Comparison of ENCODE assay signal across 22 mouse cellular contexts in genomic region chr2:108160865-108161264, GRCm38 (mm10).
DNase-seq lines count a peak whose midpoint lies in the region; ATAC-seq and TF ChIP-seq lines count a peak whose summit lies in the region.
"Had no signal": no experiment of that assay in that cellular context is flagged by ENCODE, and none has a peak within 500 bp of the region (broad histone marks: within the 10 kb centered on the region; RNA-seq: fewer than 3 reads in every experiment).

No protein-coding gene starts in this region.

- no peak for ATAC-seq in hindbrain, embryonic 14.5 days (ENCODE audit: low FRiP score)
- ATAC-seq: activated CD4-positive, CD25-positive, alpha-beta regulatory T cell, adult 4 months; forebrain, embryonic 14.5 days; forebrain, embryonic 16.5 days had no signal

- whole genome bisulfite sequencing in hindbrain, embryonic 14.5 days: 79% methylated on average over 3 of the region's 3 CpGs

- no peak overlapping the region for H3K4me2 ChIP-seq in hindbrain, embryonic 14.5 days (replicated peaks)
- H3K4me2 ChIP-seq: embryonic facial prominence, embryonic 13.5 days; embryonic facial prominence, embryonic 15.5 days; forebrain, embryonic 12.5 days had no signal

- peak overlapping the region; percentile 2; the same call in 1 of the 2 replicates for H3K27ac ChIP-seq in embryonic fibroblast, embryonic 13.5 days (ENCODE audit: insufficient read depth, low read length)
- H3K27ac ChIP-seq in hindbrain, embryonic 14.5 days: no peak overlapping the region
- H3K27ac ChIP-seq: embryonic facial prominence, embryonic 13.5 days; embryonic facial prominence, embryonic 15.5 days; forebrain, embryonic 10.5 days; forebrain, embryonic 12.5 days had no signal

- no peaks in the 10 kb centered on the region for H3K4me1 ChIP-seq in embryonic fibroblast, embryonic 13.5 days (ENCODE audit: control insufficient read depth, insufficient read depth, low read length)
- H3K4me1 ChIP-seq in hindbrain, embryonic 14.5 days (replicated peaks; ENCODE audit: control insufficient read depth, insufficient read depth, low read length): no peaks in the 10 kb centered on the region
- H3K4me1 ChIP-seq: embryonic facial prominence, embryonic 13.5 days; embryonic facial prominence, embryonic 15.5 days; forebrain, embryonic 10.5 days; forebrain, embryonic 12.5 days had no signal

- TF ChIP-seq POLR2A in embryonic fibroblast, embryonic 13.5 days (IDR thresholded peaks at IDR 0.05; ENCODE audit: low read depth, low read length): no peak

- no peak overlapping the region for H3K9ac ChIP-seq in hindbrain, embryonic 14.5 days
- H3K9ac ChIP-seq: embryonic facial prominence, embryonic 13.5 days; embryonic facial prominence, embryonic 15.5 days; forebrain, embryonic 12.5 days had no signal

- no peak for TF ChIP-seq CTCF in embryonic fibroblast, embryonic 13.5 days (IDR thresholded peaks at IDR 0.05; ENCODE audit: borderline replicate concordance, insufficient read depth, low read length)

- H3K9me3 ChIP-seq in hindbrain, embryonic 14.5 days (ENCODE audit: control insufficient read depth, low read length): no peaks in the 10 kb centered on the region
- H3K9me3 ChIP-seq: embryonic facial prominence, embryonic 13.5 days; embryonic facial prominence, embryonic 15.5 days; forebrain, embryonic 10.5 days; forebrain, embryonic 12.5 days had no signal

- H3K4me3 ChIP-seq in embryonic fibroblast, embryonic 13.5 days (ENCODE audit: insufficient read depth, low read length): no peak overlapping the region
- H3K4me3 ChIP-seq in hindbrain, embryonic 14.5 days (replicated peaks; ENCODE audit: low read length): no peak overlapping the region
- H3K4me3 ChIP-seq: embryonic facial prominence, embryonic 13.5 days; embryonic facial prominence, embryonic 15.5 days; forebrain, embryonic 10.5 days; forebrain, embryonic 12.5 days had no signal

- H3K27me3 ChIP-seq in hindbrain, embryonic 14.5 days (ENCODE audit: control insufficient read depth, insufficient read depth, low read length): no peaks in the 10 kb centered on the region
- H3K27me3 ChIP-seq: embryonic facial prominence, embryonic 13.5 days; embryonic facial prominence, embryonic 15.5 days; forebrain, embryonic 12.5 days had no signal

- H3K36me3 ChIP-seq in hindbrain, embryonic 14.5 days (replicated peaks; ENCODE audit: control insufficient read depth, insufficient read depth): no peaks in the 10 kb centered on the region
- H3K36me3 ChIP-seq: embryonic facial prominence, embryonic 13.5 days; embryonic facial prominence, embryonic 15.5 days; forebrain, embryonic 10.5 days; forebrain, embryonic 12.5 days had no signal

- DNase-seq in 3T3-L1 (ENCODE audit: low read depth, low spot score) (peak; percentile 24), NIH3T3 (ENCODE audit: low read depth) (peak; percentile 3)
- no peak for DNase-seq in kidney, adult 8-10 months
- DNase-seq in yolk sac, embryonic 10.5 days (ENCODE audit: low spot score): no peak
- no peak for DNase-seq in hindbrain, embryonic 14.5 days (ENCODE audit: low spot score)
- DNase-seq: adrenal gland, adult 8-10 months; adrenal gland, postnatal 14 days; adrenal gland, postnatal 36 days; cerebellum, adult 11-12 months; cerebellum, adult 2 months; cerebellum, adult 9-11 months; cerebellum, postnatal 14 days; cerebellum, postnatal 36 days; embryo, embryonic 11 days had no signal

Comparison
In these comparisons a context has a peak if more than half of its experiments do, and no peak if none do; other contexts are left out.
1. DNase-seq: peak in 3T3-L1 (single experiment) and NIH3T3 (single experiment); none in kidney, adult 8-10 months (0 of 2), yolk sac, embryonic 10.5 days (single experiment) and hindbrain, embryonic 14.5 days (single experiment).